Mouse (Mus musculus) C2C12 (cell line): ENCODE results near the gene Meis2. TPM values are rescaled to one million over a fixed set of nuclear protein-coding genes. Genes with fewer than 3 reads are reported as not detected.

Experiments
- H3K27me3 ChIP-seq: one replicate; pipeline ENCODE4 v1.6.1; 2011; ENCODE audit not compliant: control insufficient read depth, insufficient read depth, insufficient read length
- H3K36me3 ChIP-seq: one replicate; pipeline ENCODE4 v1.6.1; 2011; ENCODE audit not compliant: control insufficient read depth, insufficient read depth
- H3K4me3 ChIP-seq: one replicate; pipeline ENCODE4 v1.5.1; 2011; ENCODE audit warnings: mild to moderate bottlenecking, control low read depth; ENCODE audit not compliant: poor library complexity, insufficient read depth, severe bottlenecking
- H3K79me2 ChIP-seq: one replicate; pipeline ENCODE4 v1.6.1; 2011; ENCODE audit not compliant: control insufficient read depth, insufficient read depth
- H3K79me3 ChIP-seq: one replicate; pipeline ENCODE4 v1.6.1; 2011; ENCODE audit warnings: low read depth, control low read depth
- H3ac ChIP-seq: one replicate; pipeline ENCODE3; 2011; ENCODE audit warnings: low read depth; ENCODE audit not compliant: control insufficient read depth, insufficient read length
- CEBPB ChIP-seq: IDR thresholded peaks from one replicate; pipeline ENCODE4 v1.6.1; 2011; ENCODE audit warnings: low read depth, mild to moderate bottlenecking, control low read depth, moderate library complexity
- CTCF ChIP-seq: IDR thresholded peaks from one replicate; pipeline ENCODE4 v1.5.1; 2011; ENCODE audit not compliant: control insufficient read depth, insufficient read depth, insufficient read length
- FOSL1 ChIP-seq: IDR thresholded peaks from one replicate; pipeline ENCODE4 v1.8.0; 2011; ENCODE audit warnings: mild to moderate bottlenecking, low read length; ENCODE audit not compliant: poor library complexity, insufficient read depth, severe bottlenecking
- MAX ChIP-seq: IDR thresholded peaks from one replicate; pipeline ENCODE4 v1.6.1; 2011; ENCODE audit warnings: mild to moderate bottlenecking, control low read depth
- MYOD1 ChIP-seq: IDR thresholded peaks from one replicate; pipeline ENCODE4 v1.6.1; 2011; ENCODE audit warnings: low read depth; ENCODE audit not compliant: control insufficient read depth, insufficient read length
- MYOG ChIP-seq: IDR thresholded peaks from one replicate; pipeline ENCODE4 v1.6.1; 2011; ENCODE audit not compliant: control insufficient read depth, insufficient read length; ENCODE audit errors: extremely low read depth
- USF1 ChIP-seq: IDR thresholded peaks from one replicate; pipeline ENCODE4 v1.6.1; 2011; ENCODE audit warnings: low read depth, mild to moderate bottlenecking, control low read depth, moderate library complexity
- polyA plus RNA-seq: library from polyadenylated mRNA; unstranded; fragments of >200 nt; fragmentation: generic; extraction: Trizol; gene quantifications from one replicate; pipeline ENCODE4 v1.2.1, GENCODE M21; 2012; ENCODE audit warnings: missing spikeins

Gene Meis2
- polyA plus RNA-seq, 1 experiment: 16.3 TPM

DNA sequence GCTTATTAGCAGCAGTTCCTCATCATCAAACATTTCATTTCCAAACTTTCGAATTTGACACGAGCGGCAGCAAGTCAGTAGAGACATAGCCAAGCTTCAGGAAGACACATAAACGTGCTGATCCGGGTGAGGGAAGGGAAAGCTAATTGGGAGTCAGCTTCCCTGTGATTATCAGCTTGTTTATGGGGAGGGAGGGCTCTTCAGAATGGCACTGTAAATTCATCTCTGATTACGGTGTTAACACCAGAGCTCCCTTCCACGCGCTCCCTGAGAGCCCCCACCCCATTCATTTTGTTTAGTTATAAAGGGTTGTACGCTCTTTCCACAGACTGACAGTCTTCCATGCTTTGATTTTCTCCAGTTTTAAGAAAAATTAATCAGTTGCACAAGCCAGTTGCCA, 23.2 kb downstream of the Meis2 start:
- Histone ChIP-seq H3ac (no peak overlapping the region), H3K36me3 (peaks cover 67% of the 10 kb centered on the region), H3K79me3 (no peaks in the 10 kb centered on the region), H3K27me3 (no peaks in the 10 kb centered on the region), H3K4me3 (no peak overlapping the region), H3K79me2 (no peaks in the 10 kb centered on the region)
- TF ChIP-seq CTCF (no peak), MYOG (no peak), CEBPB (no peak), USF1 (no peak)

DNA sequence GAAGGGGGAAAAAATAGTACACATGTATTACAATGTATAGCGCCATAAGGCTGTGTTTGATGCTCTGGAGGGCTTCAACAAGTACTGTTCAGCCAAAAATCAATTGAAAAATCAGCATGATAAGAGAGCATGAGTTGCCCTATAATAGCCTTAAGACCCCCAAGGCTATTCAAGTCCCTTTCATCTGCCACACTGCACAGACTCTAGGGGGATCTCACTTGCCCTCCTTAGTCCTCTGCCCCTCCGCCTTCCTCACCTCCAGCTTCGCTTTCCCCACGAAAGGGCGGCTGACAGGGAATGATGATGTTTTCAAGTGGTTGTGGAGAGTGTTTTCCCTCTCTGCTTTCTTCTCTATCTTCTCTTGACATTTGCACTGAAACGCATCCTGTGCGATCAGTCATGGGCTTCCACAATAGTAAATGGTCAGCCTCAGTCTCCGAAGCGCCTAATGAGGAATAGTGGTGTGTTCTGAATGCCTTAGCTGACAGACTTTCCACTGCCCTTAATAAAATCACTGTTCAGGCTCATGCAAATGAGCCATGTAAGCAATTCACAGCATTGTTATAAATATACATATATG, 23.9 kb downstream of the Meis2 start:
- no peak overlapping the region for H3ac ChIP-seq
- no peaks in the 10 kb centered on the region for H3K79me3 ChIP-seq
- no peaks in the 10 kb centered on the region for H3K79me2 ChIP-seq
- H3K27me3 ChIP-seq: no peaks in the 10 kb centered on the region
- no peak for TF ChIP-seq MYOG
- no peak for TF ChIP-seq MAX
- TF ChIP-seq CTCF: no peak
- TF ChIP-seq USF1: no peak
- TF ChIP-seq MYOD1: no peak
- no peak for TF ChIP-seq CEBPB
- no peak for TF ChIP-seq FOSL1
- peaks cover 70% of the 10 kb centered on the region for H3K36me3 ChIP-seq
- H3K4me3 ChIP-seq: no peak overlapping the region

DNA sequence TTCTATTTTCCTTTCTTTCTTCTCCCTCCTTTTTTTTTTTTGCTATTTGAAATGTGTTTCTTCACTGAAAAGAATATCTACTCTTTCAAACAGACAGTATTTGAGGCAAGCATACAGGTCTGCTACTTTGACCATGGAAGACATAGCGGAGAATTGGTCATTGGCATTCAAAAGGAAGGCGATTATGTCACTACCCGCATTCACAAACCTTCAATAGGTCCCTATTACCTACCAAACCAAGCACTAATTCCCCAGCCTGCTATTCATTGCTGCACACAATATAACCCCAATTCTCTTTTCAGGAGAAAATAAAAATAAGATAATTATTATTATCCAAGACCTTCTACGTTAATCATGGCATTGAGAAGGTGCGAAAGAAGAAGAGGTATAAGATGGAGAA, 30.3 kb downstream of the Meis2 start:
- Histone ChIP-seq H3K79me3 (no peaks in the 10 kb centered on the region), H3K79me2 (no peaks in the 10 kb centered on the region), H3ac (no peak overlapping the region), H3K36me3 (peaks cover 48% of the 10 kb centered on the region), H3K27me3 (no peaks in the 10 kb centered on the region), H3K4me3 (no peak overlapping the region)
- TF ChIP-seq FOSL1 (no peak), MAX (no peak), CEBPB (no peak), CTCF (no peak), MYOD1 (no peak), MYOG (no peak), USF1 (no peak)

DNA sequence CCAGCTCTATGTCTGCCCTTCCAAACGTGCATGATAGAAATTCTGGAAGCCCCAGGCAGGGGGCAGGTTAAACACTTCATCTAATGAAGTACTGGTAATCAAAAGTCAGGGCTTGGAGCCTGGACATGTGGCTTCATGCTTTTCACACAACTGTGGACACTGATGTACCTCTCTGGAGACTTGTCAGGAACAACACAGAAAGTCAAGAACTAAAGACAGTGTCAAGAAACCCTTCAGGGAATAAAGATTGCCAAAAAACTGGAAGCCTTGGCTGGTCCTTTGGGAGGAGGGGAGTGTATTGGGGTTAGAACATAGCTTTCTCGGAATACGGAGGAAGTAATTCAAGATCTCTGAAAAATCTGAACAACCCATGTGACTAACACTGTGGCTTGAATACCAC, 37.5 kb downstream of the Meis2 start:
- H3K4me3 ChIP-seq: no peak overlapping the region
- TF ChIP-seq USF1: no peak
- no peak for TF ChIP-seq MAX
- peaks cover 43% of the 10 kb centered on the region for H3K36me3 ChIP-seq
- H3K79me2 ChIP-seq: no peaks in the 10 kb centered on the region
- H3K27me3 ChIP-seq: no peaks in the 10 kb centered on the region
- no peaks in the 10 kb centered on the region for H3K79me3 ChIP-seq
- no peak overlapping the region for H3ac ChIP-seq

DNA sequence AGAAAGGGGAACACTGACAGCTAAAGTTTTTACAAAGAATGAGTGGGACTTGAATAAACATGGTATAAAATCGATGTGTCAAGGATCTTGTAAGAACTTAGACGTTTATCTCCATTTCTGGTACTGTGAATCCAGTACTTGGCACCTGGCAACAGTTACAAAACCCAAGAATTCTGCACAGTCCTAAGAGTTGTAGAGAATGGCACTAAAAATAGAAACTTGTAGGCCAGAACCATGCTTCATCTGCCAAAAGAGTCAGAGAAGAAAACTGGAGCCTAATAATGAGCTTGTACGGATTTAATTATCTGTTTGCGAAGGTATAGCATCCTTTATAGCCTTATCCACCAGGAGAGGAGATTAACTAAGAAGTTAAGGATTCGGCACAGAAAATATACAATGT, 42.8 kb downstream of the Meis2 start:
- H3ac ChIP-seq: no peak overlapping the region
- H3K4me3 ChIP-seq: no peak overlapping the region
- H3K27me3 ChIP-seq: no peaks in the 10 kb centered on the region
- H3K79me2 ChIP-seq: no peaks in the 10 kb centered on the region
- peaks cover 45% of the 10 kb centered on the region for H3K36me3 ChIP-seq
- TF ChIP-seq MAX: no peak
- no peak for TF ChIP-seq CEBPB
- no peak for TF ChIP-seq CTCF
- TF ChIP-seq MYOD1: no peak
- TF ChIP-seq MYOG: no peak
- no peak for TF ChIP-seq USF1
- TF ChIP-seq FOSL1: no peak
- no peaks in the 10 kb centered on the region for H3K79me3 ChIP-seq

DNA sequence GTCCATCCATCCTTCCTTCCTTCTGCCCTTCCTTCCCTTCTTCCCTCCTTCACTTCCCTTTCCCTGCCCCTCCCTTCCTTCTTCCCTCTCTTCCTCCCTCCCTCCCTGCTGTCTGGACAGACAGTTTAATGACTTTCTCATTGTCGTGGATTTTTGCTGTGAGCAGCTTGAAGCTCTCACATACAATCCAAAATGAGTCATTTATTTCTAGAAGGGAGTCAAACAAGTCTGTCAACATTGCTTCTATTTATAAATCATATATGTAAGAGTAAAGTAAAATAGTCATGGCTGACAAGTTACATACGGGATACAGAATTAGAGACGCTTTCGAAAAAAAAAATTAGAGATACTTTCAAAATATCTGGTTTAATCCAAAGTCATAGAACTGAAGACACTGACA, 43.7 kb downstream of the Meis2 start:
- Histone ChIP-seq H3K4me3 (no peak overlapping the region), H3ac (no peak overlapping the region), H3K79me3 (no peaks in the 10 kb centered on the region), H3K79me2 (no peaks in the 10 kb centered on the region), H3K36me3 (peaks cover 41% of the 10 kb centered on the region), H3K27me3 (no peaks in the 10 kb centered on the region)
- TF ChIP-seq CTCF (no peak), MYOD1 (no peak), MAX (no peak), CEBPB (no peak), USF1 (no peak), MYOG (no peak), FOSL1 (no peak)
